Mouse (Mus musculus) CH12.LX (cell line): ENCODE measurements around the gene Olfr318. TPM values are rescaled to one million over a fixed set of nuclear protein-coding genes. Genes with fewer than 3 reads are reported as not detected.

Experiments
- DNase-seq: peaks from one replicate; pipeline ENCODE4 v3.0.0-alpha.2; 2013; ENCODE audit errors: extremely low read depth
- H3K27ac ChIP-seq: 2 replicates; pipeline ENCODE4 v1.5.1; 2012; ENCODE audit warnings: low read depth, mild to moderate bottlenecking, control low read depth, moderate library complexity; ENCODE audit not compliant: insufficient read depth
- H3K27me3 ChIP-seq: replicated peaks from 2 replicates; pipeline ENCODE3; 2012; ENCODE audit warnings: inconsistent platforms
- H3K36me3 ChIP-seq, 2 experiments: replicated peaks in 1 of 2; 2 replicates each; pipeline versions ENCODE3 to v1.6.1; 2012; ENCODE audit warnings: inconsistent platforms in 1 of 2, low read length in 1 of 2, mild to moderate bottlenecking in 1 of 2, mixed read lengths in 1 of 2, moderate library complexity in 1 of 2; ENCODE audit not compliant: control insufficient read depth in 1 of 2, insufficient read depth in 1 of 2
- H3K4me1 ChIP-seq, 2 experiments: 2 replicates each; pipeline ENCODE4 v1.6.1; 2012; ENCODE audit warnings: inconsistent platforms in 1 of 2, moderate library complexity in 1 of 2; ENCODE audit not compliant: insufficient read depth in 2 of 2, control insufficient read depth in 1 of 2
- H3K4me2 ChIP-seq: 2 replicates; pipeline ENCODE4 v1.6.1; 2012; ENCODE audit warnings: low read depth, mild to moderate bottlenecking, control low read depth; ENCODE audit not compliant: poor library complexity, insufficient read depth, severe bottlenecking
- H3K4me3 ChIP-seq, 3 experiments: fragments of 150-350 bp in 1 of 3; sonication (generic) in 1 of 3; replicated peaks in 1 of 3; 2 replicates each; pipeline versions ENCODE3 to v1.5.1; 2011 to 2012; ENCODE audit warnings: low read depth in 2 of 3, low read length in 2 of 3, mild to moderate bottlenecking in 2 of 3, moderate library complexity in 2 of 3, control low read depth in 1 of 3, improper control_type of control experiment in 1 of 3, inconsistent platforms in 1 of 3, mixed read lengths in 1 of 3; ENCODE audit not compliant: poor library complexity in 1 of 3
- H3K79me2 ChIP-seq: replicated peaks from 2 replicates; pipeline ENCODE4 v1.6.1; 2012; ENCODE audit warnings: mild to moderate bottlenecking, moderate library complexity; ENCODE audit not compliant: control insufficient read depth, poor library complexity, insufficient read depth, severe bottlenecking; ENCODE audit errors: extremely low read depth
- H3K9ac ChIP-seq: 2 replicates; pipeline ENCODE4 v1.6.1; 2012; ENCODE audit warnings: low read depth, mild to moderate bottlenecking, control low read depth, moderate library complexity; ENCODE audit not compliant: insufficient read depth
- H3K9me3 ChIP-seq: replicated peaks from 2 replicates; pipeline ENCODE3; 2012; ENCODE audit warnings: low read length, inconsistent platforms, mixed read lengths
- E2F4 ChIP-seq: IDR thresholded peaks from 2 replicates; pipeline ENCODE4 v1.6.1; 2011; ENCODE audit warnings: low read depth, low read length, improper control_type of control experiment; ENCODE audit not compliant: insufficient replicate concordance
- ETS1 ChIP-seq: conservative IDR thresholded peaks from 2 replicates; pipeline ENCODE4 v1.6.1; 2012; ENCODE audit warnings: low read depth, mild to moderate bottlenecking, inconsistent platforms, low read length, improper control_type of control experiment, moderate library complexity
- JUN ChIP-seq: IDR thresholded peaks from 2 replicates; pipeline ENCODE4 v1.6.1; 2011; ENCODE audit warnings: low read depth, mild to moderate bottlenecking, low read length, improper control_type of control experiment, moderate library complexity; ENCODE audit not compliant: insufficient read depth
- JUND ChIP-seq: conservative IDR thresholded peaks from 2 replicates; pipeline ENCODE4 v1.6.1; 2011; ENCODE audit warnings: low read depth, low read length, improper control_type of control experiment
- MAFK ChIP-seq: IDR thresholded peaks from 2 replicates; pipeline ENCODE4 v1.6.1; 2011; ENCODE audit warnings: low read length, improper control_type of control experiment; ENCODE audit not compliant: insufficient replicate concordance
- MAX ChIP-seq: IDR thresholded peaks from 2 replicates; pipeline ENCODE4 v1.6.1; 2011; ENCODE audit warnings: low read length, improper control_type of control experiment
- MAZ ChIP-seq: IDR thresholded peaks from 2 replicates; pipeline ENCODE4 v1.6.1; 2012; ENCODE audit warnings: low read depth, mild to moderate bottlenecking, inconsistent platforms, low read length, improper control_type of control experiment, moderate library complexity
- MXI1 ChIP-seq: IDR thresholded peaks from 2 replicates; pipeline ENCODE4 v1.6.1; 2011; ENCODE audit warnings: mild to moderate bottlenecking, low read depth, low read length, improper control_type of control experiment
- NRF1 ChIP-seq: IDR thresholded peaks from 2 replicates; pipeline ENCODE4 v1.6.1; 2014; ENCODE audit warnings: low read depth, mild to moderate bottlenecking, inconsistent platforms, low read length, improper control_type of control experiment, moderate library complexity
- POLR2AphosphoS2 ChIP-seq: IDR thresholded peaks from 2 replicates; pipeline ENCODE4 v1.6.1; 2011; ENCODE audit warnings: low read depth, low read length, improper control_type of control experiment
- RAD21 ChIP-seq: IDR thresholded peaks from 2 replicates; pipeline ENCODE4 v1.6.1; 2011; ENCODE audit warnings: low read depth, mild to moderate bottlenecking, low read length, improper control_type of control experiment, moderate library complexity
- SIN3A ChIP-seq: IDR thresholded peaks from 2 replicates; pipeline ENCODE4 v1.6.1; 2012; ENCODE audit warnings: low read length, improper control_type of control experiment, inconsistent platforms
- UBTF ChIP-seq: IDR thresholded peaks from 2 replicates; pipeline ENCODE4 v1.6.1; 2012; ENCODE audit warnings: low read depth, mild to moderate bottlenecking, inconsistent platforms, low read length, improper control_type of control experiment, moderate library complexity
- ZC3H11A ChIP-seq: IDR thresholded peaks from 2 replicates; pipeline ENCODE4 v1.6.1; 2012; ENCODE audit warnings: low read depth, mild to moderate bottlenecking, inconsistent platforms, low read length, improper control_type of control experiment
- ZKSCAN1 ChIP-seq: IDR thresholded peaks from 2 replicates; pipeline ENCODE4 v1.6.1; 2012; ENCODE audit warnings: low read depth, inconsistent platforms, low read length, improper control_type of control experiment, borderline replicate concordance
- ZMIZ1 ChIP-seq: IDR thresholded peaks from 2 replicates; pipeline ENCODE4 v1.6.1; 2012; ENCODE audit warnings: low read depth, mild to moderate bottlenecking, inconsistent platforms, low read length, improper control_type of control experiment
- dilution Hi-C: fragments of 300-500 bp; cut with MboI; formaldehyde crosslinking; loops from 2 replicates; pipeline ENCODE4 v1.14.3; 2020; ENCODE audit warnings: low sequenced_read_pairs; ENCODE audit not compliant: extremely low pct_unique_long_range_greater_than_20kb, extremely low pct_ligation_motif_present
- in situ Hi-C: fragments of 300-500 bp; cut with MboI; formaldehyde crosslinking; loops from 3 replicates; pipeline ENCODE4 v1.14.3; 2019; ENCODE audit warnings: low sequenced_read_pairs, low pct_ligation_motif_present, low pct_unique_long_range_greater_than_20kb, mixed read lengths
- polyA plus RNA-seq: library from polyadenylated mRNA; unstranded; fragments of >175 nt; gene quantifications from 2 replicates; pipeline ENCODE4 v1.2.1, GENCODE M21; 2012; ENCODE audit warnings: low read depth; ENCODE audit not compliant: insufficient read length
- total RNA-seq, 2 experiments: library from RNA; depleted of rRNA; stranded (reverse); fragments of 300-350 nt in 1 of 2; fragments of >200 nt in 1 of 2; gene quantifications; 2 replicates each; pipeline ENCODE4 v1.2.3; 2012 to 2014

Olfr318 gene
- total and polyA plus RNA-seq, 3 experiments, result not detected

DNA sequence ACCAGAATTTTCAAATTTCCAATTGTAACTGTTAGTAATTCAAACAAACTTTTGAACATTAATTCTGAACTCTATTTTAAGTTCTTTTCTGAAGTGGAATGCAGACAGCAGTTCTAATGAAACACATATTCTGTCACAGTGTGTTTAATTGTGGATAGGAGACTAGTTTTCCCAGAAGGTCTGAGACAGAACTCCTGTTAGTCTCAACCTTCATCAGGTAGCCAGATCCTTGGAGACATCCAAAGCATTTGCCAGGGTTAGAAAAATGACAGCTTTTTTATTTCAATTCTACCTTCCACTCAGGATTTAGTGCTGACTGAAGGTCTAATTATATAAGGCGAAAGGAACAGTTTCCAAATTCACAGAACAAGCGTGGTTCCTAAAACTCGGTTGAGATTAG is 25.0 kb downstream of the Olfr318 start, which contains the start of gene Olfr319:
Olfr319 (plus strand) TSS at position 301 of the 400 bp plus-strand sequence.
- TF ChIP-seq E2F4, result no peak
- no peak for TF ChIP-seq ZC3H11A
- no peak for TF ChIP-seq JUND
- no peak for TF ChIP-seq RAD21
- no peak for TF ChIP-seq ZMIZ1
- no peak for TF ChIP-seq UBTF
- no peak for TF ChIP-seq SIN3A
- TF ChIP-seq MAX, result no peak
- TF ChIP-seq POLR2AphosphoS2, result no peak
- no peak for TF ChIP-seq ZKSCAN1
- TF ChIP-seq MXI1, result no peak
- no peak for TF ChIP-seq ETS1
- no peak for TF ChIP-seq MAFK
- no peak for TF ChIP-seq JUN
- TF ChIP-seq MAZ, result no peak
- no peak for TF ChIP-seq NRF1
- DNase-seq, result no peak
- H3K4me3 ChIP-seq, result no peak within 1 kb of the TSS
- H3K4me1 ChIP-seq, result no peaks in the 10 kb centered on the region
- H3K36me3 ChIP-seq, result no peaks in the 10 kb centered on the region
- H3K27me3 ChIP-seq, result peaks cover 67% of the 10 kb centered on the region
- dilution Hi-C loops (no loop called here), in situ Hi-C loops (no loop called here)
- H3K9ac ChIP-seq, result no peak within 1 kb of the TSS
- no peaks in the 10 kb centered on the region for H3K79me2 ChIP-seq
- no peak within 1 kb of the TSS for H3K4me2 ChIP-seq
- peaks cover 16% of the 10 kb centered on the region for H3K9me3 ChIP-seq
- H3K27ac ChIP-seq, result no peak within 1 kb of the TSS

DNA sequence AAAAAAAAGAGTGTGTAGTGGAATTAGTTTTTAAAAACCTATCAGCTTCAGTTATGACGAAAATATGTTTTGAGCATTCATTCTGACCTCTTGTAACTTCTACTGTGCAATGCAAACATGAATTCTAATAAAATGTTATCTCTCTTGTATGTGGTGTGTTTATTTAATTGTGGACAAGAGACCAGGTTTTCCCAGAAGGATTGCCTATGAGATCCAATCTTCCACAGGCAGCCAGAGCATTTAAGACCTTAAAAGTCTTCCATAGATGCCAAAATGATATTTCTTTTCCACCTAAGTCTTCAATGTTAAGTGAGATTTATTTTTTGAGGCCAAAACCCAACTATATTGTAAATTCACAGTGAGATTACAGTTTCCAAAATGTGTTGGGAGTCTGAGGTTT is 43.0 kb downstream of the Olfr318 start, which contains the start of gene Olfr320:
Olfr320 (plus strand) TSS at position 301 of the 400 bp plus-strand sequence.
- dilution Hi-C loops (no loop called here), in situ Hi-C loops (no loop called here)
- no peak for DNase-seq
- H3K4me3 ChIP-seq, result no peak within 1 kb of the TSS
- H3K9ac ChIP-seq, result no peak within 1 kb of the TSS
- H3K27me3 ChIP-seq, result peaks cover 39% of the 10 kb centered on the region
- H3K4me2 ChIP-seq, result no peak within 1 kb of the TSS
- no peaks in the 10 kb centered on the region for H3K79me2 ChIP-seq
- no peaks in the 10 kb centered on the region for H3K9me3 ChIP-seq
- no peak within 1 kb of the TSS for H3K27ac ChIP-seq
- H3K4me1 ChIP-seq, result no peaks in the 10 kb centered on the region
- TF ChIP-seq POLR2AphosphoS2, result no peak
- no peaks in the 10 kb centered on the region for H3K36me3 ChIP-seq
